ENCODE assay signal across 18 mouse cellular contexts in genomic region chr2:179679866-179680265, GRCm38 (mm10).
DNase-seq lines count a peak whose midpoint lies in the region; ATAC-seq lines count a peak whose summit lies in the region.
"Had no signal": no experiment of that assay in that cellular context is flagged by ENCODE, and none has a peak within 500 bp of the region (broad histone marks: within the 10 kb centered on the region; RNA-seq: fewer than 3 reads in every experiment).

No protein-coding gene starts in this region.

- H3K27ac ChIP-seq in forebrain, embryonic 14.5 days (ENCODE audit: low read depth, low read length) = no peak overlapping the region
- H3K27ac ChIP-seq in forebrain, embryonic 12.5 days = no peak overlapping the region
- no peak overlapping the region for H3K27ac ChIP-seq in limb, embryonic 10.5 days
- H3K27ac ChIP-seq: embryonic facial prominence, embryonic 12.5 days; intestine, embryonic 15.5 days; limb, embryonic 13.5 days; neural tube, embryonic 12.5 days; stomach, embryonic 15.5 days had no signal

- H3K4me3 ChIP-seq in forebrain, embryonic 14.5 days (ENCODE audit: low read depth, low read length) = no peak overlapping the region
- H3K4me3 ChIP-seq in forebrain, embryonic 12.5 days (replicated peaks) = no peak overlapping the region
- H3K4me3 ChIP-seq in limb, embryonic 10.5 days = no peak overlapping the region
- H3K4me3 ChIP-seq: embryonic facial prominence, embryonic 12.5 days; intestine, embryonic 15.5 days; limb, embryonic 13.5 days; neural tube, embryonic 12.5 days; stomach, embryonic 15.5 days had no signal

- H3K4me1 ChIP-seq in forebrain, embryonic 14.5 days (ENCODE audit: control insufficient read depth, insufficient read depth, low read length) = no peaks in the 10 kb centered on the region
- no peaks in the 10 kb centered on the region for H3K4me1 ChIP-seq in forebrain, embryonic 12.5 days
- peaks cover 7% of the 10 kb centered on the region for H3K4me1 ChIP-seq in limb, embryonic 10.5 days
- H3K4me1 ChIP-seq: embryonic facial prominence, embryonic 12.5 days; intestine, embryonic 15.5 days; limb, embryonic 13.5 days; neural tube, embryonic 12.5 days; stomach, embryonic 15.5 days had no signal

- H3K9ac ChIP-seq in forebrain, embryonic 14.5 days (ENCODE audit: low read length) = no peak overlapping the region
- H3K9ac ChIP-seq in forebrain, embryonic 12.5 days = no peak overlapping the region
- H3K9ac ChIP-seq: embryonic facial prominence, embryonic 12.5 days; intestine, embryonic 15.5 days; limb, embryonic 13.5 days; liver, postnatal 0 days; neural tube, embryonic 12.5 days; stomach, embryonic 15.5 days had no signal

- H3K36me3 ChIP-seq in forebrain, embryonic 14.5 days (ENCODE audit: control insufficient read depth, insufficient read depth, low read length) = no peaks in the 10 kb centered on the region
- H3K36me3 ChIP-seq in forebrain, embryonic 12.5 days (replicated peaks) = no peaks in the 10 kb centered on the region
- no peaks in the 10 kb centered on the region for H3K36me3 ChIP-seq in limb, embryonic 10.5 days
- H3K36me3 ChIP-seq: embryonic facial prominence, embryonic 12.5 days; intestine, embryonic 15.5 days; limb, embryonic 13.5 days; neural tube, embryonic 12.5 days; stomach, embryonic 15.5 days had no signal

- H3K4me2 ChIP-seq in forebrain, embryonic 14.5 days (ENCODE audit: low read length) = no peak overlapping the region
- no peak overlapping the region for H3K4me2 ChIP-seq in forebrain, embryonic 12.5 days
- H3K4me2 ChIP-seq: embryonic facial prominence, embryonic 12.5 days; intestine, embryonic 15.5 days; limb, embryonic 13.5 days; neural tube, embryonic 12.5 days; stomach, embryonic 15.5 days had no signal

- no peaks in the 10 kb centered on the region for H3K9me3 ChIP-seq in forebrain, embryonic 14.5 days (replicated peaks; ENCODE audit: control insufficient read depth, low read length)
- H3K9me3 ChIP-seq in forebrain, embryonic 12.5 days = no peaks in the 10 kb centered on the region
- H3K9me3 ChIP-seq in limb, embryonic 10.5 days (replicated peaks) = no peaks in the 10 kb centered on the region
- H3K9me3 ChIP-seq: embryonic facial prominence, embryonic 12.5 days; intestine, embryonic 15.5 days; limb, embryonic 13.5 days; neural tube, embryonic 12.5 days; stomach, embryonic 15.5 days had no signal

- H3K27me3 ChIP-seq in forebrain, embryonic 14.5 days (replicated peaks; ENCODE audit: control insufficient read depth, insufficient read depth, low read length) = no peaks in the 10 kb centered on the region
- H3K27me3 ChIP-seq in forebrain, embryonic 12.5 days = no peaks in the 10 kb centered on the region
- H3K27me3 ChIP-seq in limb, embryonic 10.5 days (ENCODE audit: low read depth, poor library complexity, severe bottlenecking) = peaks cover 7% of the 10 kb centered on the region; the same call in 1 of the 2 replicates
- H3K27me3 ChIP-seq: embryonic facial prominence, embryonic 12.5 days; intestine, embryonic 15.5 days; neural tube, embryonic 12.5 days; stomach, embryonic 15.5 days had no signal

- WGBS in forebrain, embryonic 14.5 days = 69% methylated on average over 5 of the region's 5 CpGs
- WGBS in forebrain, embryonic 12.5 days = 80% methylated on average over 5 of the region's 5 CpGs
- 75% methylated on average over 5 of the region's 5 CpGs for WGBS in limb, embryonic 10.5 days

- ATAC-seq in forebrain, embryonic 14.5 days = no peak
- ATAC-seq in forebrain, embryonic 12.5 days (ENCODE audit: low FRiP score) = no peak
- ATAC-seq: intestine, embryonic 15.5 days; liver, postnatal 0 days; midbrain, embryonic 16.5 days had no signal

- peak; percentile 55 for DNase-seq in forebrain, embryonic 14.5 days (ENCODE audit: low spot score)
- peak; percentile 70 for DNase-seq in brain, adult 2 months (ENCODE audit: low read depth, low spot score)
- peak; percentile 38 to 61 for DNase-seq in cerebellum, postnatal 25 days
- peak; percentile 24 to 30 for DNase-seq in layer of hippocampus, postnatal 36 days
- no peak for DNase-seq in limb, embryonic 10.5 days (ENCODE audit: low spot score)
- DNase-seq in urinary bladder, postnatal 25 days (ENCODE audit: low spot score) = no peak
- DNase-seq in spleen, adult 18-20 months = no peak
- DNase-seq: adrenal gland, postnatal 10 days; kidney, postnatal 25 days; liver, postnatal 0 days; retina, postnatal 1 day had no signal

Comparison
In these comparisons a context has a peak if more than half of its experiments do, and no peak if none do; other contexts are left out.
1. DNase-seq: peak in forebrain, embryonic 14.5 days (single experiment), brain, adult 2 months (single experiment), cerebellum, postnatal 25 days (2 of 2) and layer of hippocampus, postnatal 36 days (2 of 2); none in limb, embryonic 10.5 days (single experiment), urinary bladder, postnatal 25 days (single experiment) and spleen, adult 18-20 months (0 of 2).